Mouse (Mus musculus) erythroblast, adult 5-6 weeks (primary cell): Measurements from ENCODE around the gene Pitpna. TPM values are rescaled to one million over a fixed set of nuclear protein-coding genes. Genes with fewer than 3 reads are reported as not detected.
A peak's percentile ranks its signal among the peaks of the same experiment; 100 is the strongest.

ENCODE experiments used
- ATAC-seq: replicated peaks from 2 replicates; pipeline ENCODE4 v1.8.0; 2016; ENCODE audit warnings: moderate number of reproducible peaks, mild to moderate bottlenecking, moderate TSS enrichment, inconsistent platforms; ENCODE audit not compliant: poor library complexity, low FRiP score, severe bottlenecking
- total RNA-seq, 2 experiments: library from RNA; stranded (forward) in 1 of 2; stranded (reverse) in 1 of 2; fragments of 150-400 nt in 1 of 2; fragments of 200-764, 138-1000 nt in 1 of 2; gene quantifications; 2 replicates each; pipeline versions ENCODE4 v1.2.3 to v1.2.4; 2015 to 2017; ENCODE audit warnings: low replicate concordance in 2 of 2

The Pitpna gene
- total RNA-seq, 2 experiments from 2014 or later: 22.4 to 47.5 TPM

DNA sequence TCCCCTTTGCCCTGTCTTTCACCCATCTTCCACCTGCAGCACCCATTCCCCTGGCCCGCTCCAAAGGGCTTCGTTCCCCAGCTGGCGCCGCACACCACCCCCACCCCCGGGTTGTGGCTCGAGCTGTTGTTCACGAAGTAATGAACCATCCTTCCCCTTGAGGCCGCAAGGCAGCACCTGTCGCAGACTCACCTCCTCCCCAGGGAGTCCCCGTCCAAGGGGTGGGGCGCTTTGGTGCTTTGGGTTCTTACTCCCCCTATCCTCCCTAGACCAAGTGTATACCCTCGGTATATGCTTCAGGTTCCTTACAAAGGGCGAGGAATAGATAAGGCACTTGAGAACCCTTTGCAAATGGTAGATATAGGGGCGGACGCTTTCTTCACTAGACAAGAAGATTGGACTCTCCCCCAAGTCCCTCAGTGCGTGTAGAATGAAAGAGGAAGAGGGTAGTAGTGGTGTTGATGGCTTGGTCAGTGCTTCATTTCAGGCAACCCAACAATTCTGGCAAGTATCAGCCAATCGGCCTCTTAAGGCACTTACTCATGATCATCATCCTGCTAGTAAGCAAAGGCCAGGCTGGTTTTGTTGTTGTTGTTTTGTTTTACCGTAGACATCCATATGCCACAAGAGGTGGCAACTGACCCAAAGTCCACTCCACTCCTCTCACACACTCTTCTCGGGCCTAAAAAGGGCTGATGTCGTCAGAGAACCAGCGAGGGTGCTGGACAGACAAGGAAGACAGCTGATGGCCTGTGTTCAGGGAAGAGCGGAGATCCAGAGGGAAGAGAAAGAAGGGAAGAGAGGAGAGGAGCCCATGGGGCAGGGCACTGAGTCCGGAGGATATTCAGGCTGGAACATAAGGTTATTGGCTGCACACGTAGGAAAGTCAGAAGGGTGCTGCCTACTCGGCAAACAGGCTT lies 66.8 kb downstream of the Pitpna start:
- ATAC-seq: peak; percentile 11

- no peak for ATAC-seq
Measured at GRCm38 (mm10) chr11:75655621-75656545, 68.0 kb downstream of the Pitpna start.

- no peak for ATAC-seq
Measured at GRCm38 (mm10) chr11:75656621-75657590, 69.0 kb downstream of the Pitpna start.

DNA sequence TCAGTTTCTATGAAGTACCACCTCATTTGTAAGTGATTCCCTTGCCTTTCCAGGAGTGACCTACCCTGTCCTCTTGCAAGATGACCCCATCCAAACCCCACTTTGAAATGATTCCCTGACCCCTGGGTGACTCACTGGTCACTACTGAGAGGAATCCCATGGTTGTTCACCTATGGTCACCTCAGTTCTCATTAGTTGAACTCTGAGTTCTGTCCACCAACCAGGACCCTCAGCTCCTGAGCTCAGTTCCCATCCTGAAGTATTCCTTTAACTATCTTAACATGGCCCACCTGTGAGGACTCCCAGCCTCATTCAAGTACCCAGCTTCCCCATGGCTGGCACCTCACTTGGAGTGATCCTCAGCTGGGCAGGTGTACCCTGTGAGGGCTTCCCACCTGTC lies 69.9 kb downstream of the Pitpna start:
- ATAC-seq: no peak

DNA sequence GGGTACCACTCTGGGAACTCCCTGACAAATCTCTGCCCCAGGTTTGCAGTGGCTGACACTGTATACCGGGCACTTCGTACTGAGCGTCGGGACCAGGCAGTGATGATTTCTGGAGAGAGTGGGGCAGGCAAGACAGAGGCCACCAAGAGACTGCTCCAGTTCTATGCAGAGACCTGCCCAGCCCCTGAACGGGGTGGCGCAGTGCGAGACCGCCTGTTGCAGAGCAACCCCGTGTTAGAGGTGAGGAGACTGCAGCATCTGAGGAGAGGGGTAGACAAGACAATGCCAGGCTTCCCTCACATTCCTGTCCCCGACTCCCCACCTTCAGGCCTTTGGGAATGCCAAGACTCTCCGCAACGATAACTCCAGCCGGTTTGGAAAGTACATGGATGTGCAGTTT lies 70.4 kb downstream of the Pitpna start:
- no peak for ATAC-seq

GRCm38 (mm10) chr11:75658996-75659750 lies 71.3 kb downstream of the Pitpna start:
- no peak for ATAC-seq

DNA sequence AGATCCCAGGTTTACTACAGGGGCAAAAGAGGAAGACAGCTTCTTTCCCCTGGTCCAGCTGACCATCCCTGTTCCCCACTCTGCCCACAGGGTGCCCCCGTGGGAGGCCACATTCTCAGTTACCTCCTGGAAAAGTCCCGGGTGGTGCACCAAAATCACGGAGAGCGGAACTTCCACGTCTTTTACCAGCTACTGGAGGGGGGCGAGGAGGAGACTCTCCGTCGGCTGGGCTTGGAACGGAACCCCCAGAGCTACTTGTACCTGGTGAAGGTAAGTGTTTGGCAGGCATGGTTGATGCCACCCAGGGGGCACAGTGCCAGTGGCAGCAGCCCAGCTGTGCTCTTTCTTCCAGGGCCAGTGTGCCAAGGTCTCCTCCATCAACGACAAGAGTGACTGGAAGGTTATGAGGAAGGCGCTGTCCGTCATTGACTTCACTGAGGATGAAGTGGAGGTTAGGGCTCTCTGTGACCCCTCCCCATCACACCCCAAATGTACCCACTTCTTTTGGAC lies 72.2 kb downstream of the Pitpna start:
- no peak for ATAC-seq

- ATAC-seq: no peak
Measured at GRCm38 (mm10) chr11:75660941-75661800, 73.3 kb downstream of the Pitpna start.

- ATAC-seq: no peak
Measured at GRCm38 (mm10) chr11:75662131-75662530, 74.2 kb downstream of the Pitpna start.

GRCm38 (mm10) chr11:75666296-75666695 lies 78.4 kb downstream of the Pitpna start:
- no peak for ATAC-seq

- no peak for ATAC-seq
Measured at GRCm38 (mm10) chr11:75668621-75669020, 80.7 kb downstream of the Pitpna start.

DNA sequence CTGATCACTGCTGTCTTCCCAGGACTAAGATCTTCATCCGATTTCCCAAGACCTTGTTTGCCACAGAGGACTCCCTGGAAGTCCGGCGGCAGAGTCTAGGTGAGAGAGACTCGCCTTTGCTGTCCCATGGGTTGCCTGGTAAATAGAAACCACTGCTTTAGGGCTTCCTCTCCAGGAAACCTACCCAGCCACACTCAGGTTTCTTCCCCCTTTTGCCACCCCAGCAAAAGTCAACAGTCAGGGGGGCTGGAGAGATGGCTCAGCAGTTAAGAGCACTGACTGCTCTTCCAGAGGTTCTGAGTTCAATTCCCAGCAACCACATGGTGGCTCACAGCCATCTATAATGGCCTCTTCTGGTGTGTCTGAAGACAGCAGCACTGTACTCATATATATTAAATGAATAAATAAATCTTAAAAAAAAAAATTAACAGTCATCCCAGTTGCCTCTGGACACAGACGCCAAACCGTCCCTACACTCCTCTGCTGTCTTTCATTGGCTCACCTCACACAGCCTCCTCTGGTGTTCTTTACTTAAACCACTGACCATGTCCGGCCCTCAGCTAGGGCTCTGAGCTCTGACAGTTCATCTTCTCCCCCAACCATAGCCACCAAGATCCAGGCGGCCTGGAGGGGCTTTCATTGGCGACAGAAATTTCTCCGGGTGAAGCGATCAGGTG lies 81.4 kb downstream of the Pitpna start:
- no peak for ATAC-seq

- no peak for ATAC-seq
Measured at GRCm38 (mm10) chr11:75669853-75670200, 81.9 kb downstream of the Pitpna start.

DNA sequence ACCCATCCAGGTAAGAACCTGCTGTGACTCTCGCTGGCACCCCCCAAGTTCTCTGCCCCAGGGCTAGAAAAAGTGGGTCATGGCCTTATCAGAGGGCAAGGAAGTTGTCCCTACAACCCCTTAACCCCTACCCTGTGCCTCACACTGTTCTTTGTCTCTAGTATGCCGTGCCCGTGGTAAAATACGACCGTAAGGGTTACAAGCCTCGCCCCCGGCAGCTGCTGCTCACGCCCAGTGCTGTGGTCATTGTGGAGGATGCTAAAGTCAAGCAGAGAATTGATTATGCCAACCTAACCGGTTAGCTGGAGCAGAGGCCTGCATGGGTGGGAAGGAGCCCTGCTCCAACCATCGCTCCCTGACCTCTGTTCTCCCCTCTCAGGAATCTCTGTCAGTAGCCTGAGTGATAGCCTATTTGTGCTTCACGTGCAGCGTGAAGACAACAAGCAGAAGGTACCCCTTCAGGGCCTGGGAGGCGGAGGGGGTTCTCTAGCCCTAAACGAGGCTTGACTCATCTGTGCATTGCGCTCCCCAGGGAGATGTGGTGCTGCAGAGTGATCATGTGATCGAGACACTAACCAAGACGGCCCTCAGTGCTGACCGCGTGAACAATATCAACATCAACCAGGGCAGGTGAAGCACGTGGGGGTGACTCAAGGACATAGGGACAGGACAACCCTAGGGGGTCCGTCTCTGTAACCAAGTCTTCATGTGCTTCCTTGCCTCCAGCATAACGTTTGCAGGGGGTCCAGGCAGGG lies 83.7 kb downstream of the Pitpna start:
- no peak for ATAC-seq

DNA sequence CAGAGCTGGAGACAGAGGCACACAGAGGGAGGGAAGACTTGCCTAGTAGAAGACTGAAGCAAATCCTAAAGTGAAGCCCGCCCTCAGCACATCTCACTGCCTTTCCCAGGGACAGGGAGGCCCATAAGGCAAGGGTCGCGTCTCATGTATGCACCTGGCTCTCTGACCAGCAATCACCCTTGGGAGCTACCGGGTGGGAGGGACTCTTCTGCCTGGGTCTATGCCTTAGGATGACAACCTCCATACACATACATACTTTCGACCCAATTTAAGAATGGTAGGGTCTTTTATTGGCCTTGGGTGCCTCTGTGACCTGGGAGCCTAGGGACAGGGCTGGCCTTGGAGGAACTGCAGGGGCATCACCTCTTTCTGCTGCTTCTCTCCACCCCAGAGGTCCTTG lies 85.5 kb downstream of the Pitpna start:
- no peak for ATAC-seq

DNA sequence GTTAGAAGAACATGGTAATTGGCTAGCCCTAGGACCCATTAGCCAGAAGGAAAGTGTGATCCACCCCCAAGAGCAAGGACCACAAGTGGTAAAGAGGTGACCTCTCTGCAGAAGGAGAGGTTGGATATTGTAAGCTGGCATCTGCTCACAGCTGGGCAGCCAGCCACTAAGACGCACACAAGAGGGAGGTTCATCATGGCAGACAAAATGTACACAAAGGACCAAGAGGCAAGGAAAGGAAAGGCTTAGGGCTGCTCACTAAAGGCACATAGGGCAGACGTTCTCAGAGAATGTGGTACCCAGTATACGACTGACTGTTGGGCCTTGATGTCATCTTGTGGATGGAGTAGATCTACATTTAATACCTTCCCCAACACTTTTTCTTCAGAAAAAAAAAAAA lies 87.0 kb downstream of the Pitpna start:
- ATAC-seq: no peak
